Mouse (Mus musculus): ENCODE data around the gene Cic. TPM values are rescaled to one million over a fixed set of nuclear protein-coding genes. Genes with fewer than 3 reads are reported as not detected.

Cic gene
- polyA plus RNA-seq, 1 experiment: 107 TPM

- 77% methylated on average over 8 of the region's 8 CpGs for WGBS
- DNase-seq: no peak
- Histone ChIP-seq H3K4me3 (replicated peaks; ENCODE audit: extremely low read depth, low read depth, low read length) (no peak overlapping the region), H3K4me1 (ENCODE audit: control insufficient read depth, insufficient read depth, low read length) (peaks cover 15% of the 10 kb centered on the region)
- TF ChIP-seq POLR2A (IDR thresholded peaks at IDR 0.05; ENCODE audit: borderline replicate concordance, extremely low read depth, low read depth, low read length) (no peak), CTCF (IDR thresholded peaks at IDR 0.05; ENCODE audit: insufficient read depth, low read length) (no peak)
Measured at GRCm38 (mm10) chr7:25286989-25287388, 19.5 kb downstream of the Cic start.

- TF ChIP-seq POLR2A (IDR thresholded peaks at IDR 0.05; ENCODE audit: borderline replicate concordance, extremely low read depth, low read depth, low read length) (no peak), CTCF (IDR thresholded peaks at IDR 0.05; ENCODE audit: insufficient read depth, low read length) (no peak)
- Histone ChIP-seq H3K4me1 (ENCODE audit: control insufficient read depth, insufficient read depth, low read length) (peaks cover 13% of the 10 kb centered on the region), H3K4me3 (replicated peaks; ENCODE audit: extremely low read depth, low read depth, low read length) (no peak overlapping the region)
- DNase-seq: no peak
- 95% methylated on average over 12 of the region's 12 CpGs for WGBS
Measured at GRCm38 (mm10) chr7:25288011-25288410, 20.5 kb downstream of the Cic start.

GRCm38 (mm10) chr7:25288721-25289120 lies 21.2 kb downstream of the Cic start:
- H3K4me1 ChIP-seq (ENCODE audit: control insufficient read depth, insufficient read depth, low read length): peaks cover 6% of the 10 kb centered on the region
- WGBS: 92% methylated on average over 3 of the region's 3 CpGs
- DNase-seq: no peak
- no peak overlapping the region for H3K4me3 ChIP-seq (replicated peaks; ENCODE audit: extremely low read depth, low read depth, low read length)
- TF ChIP-seq CTCF (IDR thresholded peaks at IDR 0.05; ENCODE audit: insufficient read depth, low read length) (no peak), POLR2A (IDR thresholded peaks at IDR 0.05; ENCODE audit: borderline replicate concordance, extremely low read depth, low read depth, low read length) (no peak)

GRCm38 (mm10) chr7:25289925-25290324 lies 22.4 kb downstream of the Cic start:
- TF ChIP-seq CTCF (IDR thresholded peaks at IDR 0.05; ENCODE audit: insufficient read depth, low read length) (no peak), POLR2A (IDR thresholded peaks at IDR 0.05; ENCODE audit: borderline replicate concordance, extremely low read depth, low read depth, low read length) (no peak)
- no peaks in the 10 kb centered on the region for H3K4me1 ChIP-seq (ENCODE audit: control insufficient read depth, insufficient read depth, low read length)
- no peak overlapping the region for H3K4me3 ChIP-seq (replicated peaks; ENCODE audit: extremely low read depth, low read depth, low read length)
- no peak for DNase-seq
- 100% methylated on average over 3 of the region's 3 CpGs for WGBS

- 90% methylated on average over 1 of the region's 1 CpGs for WGBS
- DNase-seq: no peak
- H3K4me3 ChIP-seq (replicated peaks; ENCODE audit: extremely low read depth, low read depth, low read length): no peak overlapping the region
- TF ChIP-seq CTCF (IDR thresholded peaks at IDR 0.05; ENCODE audit: insufficient read depth, low read length) (no peak), POLR2A (IDR thresholded peaks at IDR 0.05; ENCODE audit: borderline replicate concordance, extremely low read depth, low read depth, low read length) (no peak)
- H3K4me1 ChIP-seq (ENCODE audit: control insufficient read depth, insufficient read depth, low read length): no peaks in the 10 kb centered on the region
Measured at GRCm38 (mm10) chr7:25290463-25290862, 23.0 kb downstream of the Cic start.

- 66% methylated on average over 2 of the region's 2 CpGs for WGBS
- DNase-seq: no peak
- TF ChIP-seq CTCF (IDR thresholded peaks at IDR 0.05; ENCODE audit: insufficient read depth, low read length): no peak
- no peak for TF ChIP-seq POLR2A (IDR thresholded peaks at IDR 0.05; ENCODE audit: borderline replicate concordance, extremely low read depth, low read depth, low read length)
- Histone ChIP-seq H3K4me1 (ENCODE audit: control insufficient read depth, insufficient read depth, low read length) (no peaks in the 10 kb centered on the region), H3K4me3 (replicated peaks; ENCODE audit: extremely low read depth, low read depth, low read length) (no peak overlapping the region)
Measured at GRCm38 (mm10) chr7:25290911-25291310, 23.4 kb downstream of the Cic start.

GRCm38 (mm10) chr7:25292107-25292506 lies 24.6 kb downstream of the Cic start:
- 53% methylated on average over 7 of the region's 7 CpGs for WGBS
- DNase-seq: no peak
- TF ChIP-seq CTCF (IDR thresholded peaks at IDR 0.05; ENCODE audit: insufficient read depth, low read length): no peak
- TF ChIP-seq POLR2A (IDR thresholded peaks at IDR 0.05; ENCODE audit: borderline replicate concordance, extremely low read depth, low read depth, low read length): no peak
- no peaks in the 10 kb centered on the region for H3K4me1 ChIP-seq (ENCODE audit: control insufficient read depth, insufficient read depth, low read length)
- no peak overlapping the region for H3K4me3 ChIP-seq (replicated peaks; ENCODE audit: extremely low read depth, low read depth, low read length)

GRCm38 (mm10) chr7:25293191-25293739 lies 25.8 kb downstream of the Cic start:
- Histone ChIP-seq H3K4me3 (replicated peaks; ENCODE audit: extremely low read depth, low read depth, low read length) (no peak overlapping the region), H3K4me1 (ENCODE audit: control insufficient read depth, insufficient read depth, low read length) (no peaks in the 10 kb centered on the region)
- 77% methylated on average over 10 of the region's 10 CpGs for WGBS
- DNase-seq: no peak
- TF ChIP-seq POLR2A (IDR thresholded peaks at IDR 0.05; ENCODE audit: borderline replicate concordance, extremely low read depth, low read depth, low read length): no peak
- TF ChIP-seq CTCF (IDR thresholded peaks at IDR 0.05; ENCODE audit: insufficient read depth, low read length): no peak

- DNase-seq: no peak
- TF ChIP-seq CTCF (IDR thresholded peaks at IDR 0.05; ENCODE audit: insufficient read depth, low read length): no peak
- TF ChIP-seq POLR2A (IDR thresholded peaks at IDR 0.05; ENCODE audit: borderline replicate concordance, extremely low read depth, low read depth, low read length): no peak
- WGBS: 86% methylated on average over 4 of the region's 4 CpGs
- Histone ChIP-seq H3K4me1 (ENCODE audit: control insufficient read depth, insufficient read depth, low read length) (no peaks in the 10 kb centered on the region), H3K4me3 (replicated peaks; ENCODE audit: extremely low read depth, low read depth, low read length) (no peak overlapping the region)
Measured at GRCm38 (mm10) chr7:25294495-25294894, 27.0 kb downstream of the Cic start.

- DNase-seq: no peak
- no peaks in the 10 kb centered on the region for H3K4me1 ChIP-seq (ENCODE audit: control insufficient read depth, insufficient read depth, low read length)
- TF ChIP-seq CTCF (IDR thresholded peaks at IDR 0.05; ENCODE audit: insufficient read depth, low read length) (no peak), POLR2A (IDR thresholded peaks at IDR 0.05; ENCODE audit: borderline replicate concordance, extremely low read depth, low read depth, low read length) (no peak)
- H3K4me3 ChIP-seq (replicated peaks; ENCODE audit: extremely low read depth, low read depth, low read length): no peak overlapping the region
- WGBS: 86% methylated on average over 12 of the region's 12 CpGs
Measured at GRCm38 (mm10) chr7:25294960-25295722, 27.6 kb downstream of the Cic start.

Data from lung, adult 2 months (tissue).